Mouse (Mus musculus): ENCODE measurements around the gene Atf7. TPM values are rescaled to one million over a fixed set of nuclear protein-coding genes. Genes with fewer than 3 reads are reported as not detected.

Gene Atf7
- total and polyA plus RNA-seq, 3 experiments = 6.7 to 31.9 (median 8.6) TPM

GRCm38 (mm10) chr15:102651107-102651506 lies 25.8 kb upstream of the Atf7 start:
- Histone ChIP-seq H3K27ac (ENCODE audit: insufficient read depth, low read depth) (no peak overlapping the region), H3K4me2 (ENCODE audit: insufficient read depth, low read depth, poor library complexity, severe bottlenecking) (no peak overlapping the region), H3K27me3 (replicated peaks) (peaks cover 1% of the 10 kb centered on the region), H3K36me3 (replicated peaks in 1 of 2; ENCODE audit: control insufficient read depth in 1 of 2, insufficient read depth in 1 of 2, low read length in 1 of 2) (no peaks in the 10 kb centered on the region), H3K9me3 (replicated peaks; ENCODE audit: low read length) (no peaks in the 10 kb centered on the region), H3K79me2 (replicated peaks; ENCODE audit: control insufficient read depth, extremely low read depth, insufficient read depth, poor library complexity, severe bottlenecking) (no peaks in the 10 kb centered on the region), H3K9ac (ENCODE audit: insufficient read depth, low read depth) (no peak overlapping the region), H3K4me3 (replicated peaks in 1 of 3; ENCODE audit: low read depth in 2 of 3, low read length in 2 of 3, poor library complexity in 1 of 3) (no peak overlapping the region), H3K4me1 (ENCODE audit: control insufficient read depth in 1 of 2, insufficient read depth in 2 of 2) (peaks cover 0 to 11% of the 10 kb centered on the region in 2 experiments; a peak in 1 of 4 replicates)
- TF ChIP-seq GABPA (IDR thresholded peaks at IDR 0.05; ENCODE audit: insufficient replicate concordance, low read depth, low read length) = no peak
- no peak for TF ChIP-seq ELF1 (IDR thresholded peaks at IDR 0.05; ENCODE audit: low read depth, low read length)
- TF ChIP-seq CHD2 (IDR thresholded peaks at IDR 0.05; ENCODE audit: low read length) = no peak
- no peak for TF ChIP-seq SIN3A (IDR thresholded peaks at IDR 0.05; ENCODE audit: low read length)
- no peak for TF ChIP-seq KAT2A (IDR thresholded peaks at IDR 0.05; ENCODE audit: insufficient replicate concordance, low read length)
- TF ChIP-seq NELFE (IDR thresholded peaks at IDR 0.05; ENCODE audit: low read depth, low read length) = no peak
- TF ChIP-seq NRF1 (IDR thresholded peaks at IDR 0.05; ENCODE audit: low read depth, low read length) = no peak
- TF ChIP-seq ZMIZ1 (IDR thresholded peaks at IDR 0.05; ENCODE audit: low read depth, low read length) = no peak
- TF ChIP-seq ZNF384 (IDR thresholded peaks at IDR 0.05; ENCODE audit: low read depth, low read length) = no peak
- no peak for TF ChIP-seq E2F4 (IDR thresholded peaks at IDR 0.05; ENCODE audit: insufficient replicate concordance, low read depth, low read length)
- no peak for TF ChIP-seq EP300 (IDR thresholded peaks at IDR 0.05; ENCODE audit: low read length)
- no peak for TF ChIP-seq JUND (conservative IDR thresholded peaks at IDR 0.05; ENCODE audit: low read depth, low read length)
- TF ChIP-seq MAFK (IDR thresholded peaks at IDR 0.05; ENCODE audit: insufficient replicate concordance, low read length) = no peak
- no peak for TF ChIP-seq CTCF (conservative IDR thresholded peaks at IDR 0.05 in 1 of 2, IDR thresholded peaks at IDR 0.05 in 1 of 2; ENCODE audit: low read depth in 2 of 2, low read length in 2 of 2)
- no peak for TF ChIP-seq USF1 (IDR thresholded peaks at IDR 0.05; ENCODE audit: low read depth, low read length)
- no peak for TF ChIP-seq POLR2AphosphoS2 (IDR thresholded peaks at IDR 0.05; ENCODE audit: low read depth, low read length)
- no peak for TF ChIP-seq POLR2A (IDR thresholded peaks at IDR 0.05; ENCODE audit: low read depth, low read length)
- no peak for TF ChIP-seq SMC3 (IDR thresholded peaks at IDR 0.05; ENCODE audit: low read depth, low read length)
- dilution Hi-C loops (cut with MboI; ENCODE audit: extremely low pct_ligation_motif_present, extremely low pct_unique_long_range_greater_than_20kb, low sequenced_read_pairs) (no loop called here), in situ Hi-C loops (cut with MboI; ENCODE audit: low pct_ligation_motif_present, low pct_unique_long_range_greater_than_20kb, low sequenced_read_pairs) (no loop called here)
- DNase-seq (ENCODE audit: extremely low read depth) = no peak

GRCm38 (mm10) chr15:102635817-102636216 lies 10.6 kb upstream of the Atf7 start:
- H3K36me3 ChIP-seq (replicated peaks in 1 of 2; ENCODE audit: control insufficient read depth in 1 of 2, insufficient read depth in 1 of 2, low read length in 1 of 2) = no peaks in the 10 kb centered on the region
- H3K4me1 ChIP-seq (ENCODE audit: control insufficient read depth in 1 of 2, insufficient read depth in 2 of 2) = peaks cover 3 to 13% of the 10 kb centered on the region in 2 experiments; a peak in 2 of 4 replicates
- H3K4me3 ChIP-seq (replicated peaks in 1 of 3; ENCODE audit: low read depth in 2 of 3, low read length in 2 of 3, poor library complexity in 1 of 3) = no peak overlapping the region
- peaks cover 7% of the 10 kb centered on the region for H3K9me3 ChIP-seq (replicated peaks; ENCODE audit: low read length)
- peaks cover 7% of the 10 kb centered on the region for H3K27me3 ChIP-seq (replicated peaks)
- H3K9ac ChIP-seq (ENCODE audit: insufficient read depth, low read depth) = no peak overlapping the region
- no peaks in the 10 kb centered on the region for H3K79me2 ChIP-seq (replicated peaks; ENCODE audit: control insufficient read depth, extremely low read depth, insufficient read depth, poor library complexity, severe bottlenecking)
- no peak for TF ChIP-seq MXI1 (IDR thresholded peaks at IDR 0.05; ENCODE audit: low read depth, low read length)
- TF ChIP-seq RCOR1 (conservative IDR thresholded peaks at IDR 0.05; ENCODE audit: low read depth, low read length) = no peak
- no peak for TF ChIP-seq NELFE (IDR thresholded peaks at IDR 0.05; ENCODE audit: low read depth, low read length)
- no peak for TF ChIP-seq UBTF (IDR thresholded peaks at IDR 0.05; ENCODE audit: low read depth, low read length)
- no peak for TF ChIP-seq ZC3H11A (IDR thresholded peaks at IDR 0.05; ENCODE audit: low read depth, low read length)
- no peak for TF ChIP-seq ZNF384 (IDR thresholded peaks at IDR 0.05; ENCODE audit: low read depth, low read length)
- no peak overlapping the region for H3K4me2 ChIP-seq (ENCODE audit: insufficient read depth, low read depth, poor library complexity, severe bottlenecking)
- in situ Hi-C loops (cut with MboI; ENCODE audit: low pct_ligation_motif_present, low pct_unique_long_range_greater_than_20kb, low sequenced_read_pairs) (no loop called here), dilution Hi-C loops (cut with MboI; ENCODE audit: extremely low pct_ligation_motif_present, extremely low pct_unique_long_range_greater_than_20kb, low sequenced_read_pairs) (no loop called here)
- DNase-seq (ENCODE audit: extremely low read depth) = no peak
- no peak overlapping the region for H3K27ac ChIP-seq (ENCODE audit: insufficient read depth, low read depth)

Measured in CH12.LX (cell line).